Mouse (Mus musculus): Measurements from ENCODE around the gene Otub2. TPM values are rescaled to one million over a fixed set of nuclear protein-coding genes. Genes with fewer than 3 reads are reported as not detected.

The Otub2 gene
- polyA plus RNA-seq, 1 experiment = 5.7 TPM

GRCm38 (mm10) chr12:103360812-103361211 lies 27.7 kb upstream of the Otub2 start:
- Histone ChIP-seq H3K27ac (ENCODE audit: insufficient read depth, low read length) (no peak overlapping the region), H3K4me1 (ENCODE audit: control insufficient read depth, insufficient read depth, insufficient read length) (no peaks in the 10 kb centered on the region; the same call in 1 of the 2 replicates)

GRCm38 (mm10) chr12:103361539-103362307 lies 26.8 kb upstream of the Otub2 start:
- 83% methylated on average over 17 of the region's 17 CpGs for WGBS
- Histone ChIP-seq H3K4me1 (ENCODE audit: control insufficient read depth, insufficient read depth, insufficient read length) (no peaks in the 10 kb centered on the region; the same call in 1 of the 2 replicates), H3K27me3 (ENCODE audit: control insufficient read depth, insufficient read depth, low read length) (no peaks in the 10 kb centered on the region), H3K27ac (ENCODE audit: insufficient read depth, low read length) (no peak overlapping the region), H3K4me3 (ENCODE audit: extremely low read depth, insufficient read depth, insufficient read length) (no peak overlapping the region), H3K36me3 (ENCODE audit: control insufficient read depth, insufficient read depth, low read length) (no peaks in the 10 kb centered on the region)
- no peak for DNase-seq (ENCODE audit: low read depth in 1 of 2, low spot score in 2 of 2)
- TF ChIP-seq POLR2A (IDR thresholded peaks at IDR 0.05; ENCODE audit: low read depth, low read length) (no peak), CTCF (IDR thresholded peaks at IDR 0.05; ENCODE audit: extremely low read depth, insufficient read depth, insufficient read length, insufficient replicate concordance) (no peak)

More at GRCm38 (mm10) chr12:103360812-103361211, 27.7 kb upstream of the Otub2 start:
- no peak for DNase-seq (ENCODE audit: low read depth in 1 of 2, low spot score in 2 of 2)
- no peaks in the 10 kb centered on the region for H3K36me3 ChIP-seq (ENCODE audit: control insufficient read depth, insufficient read depth, low read length)
- H3K4me3 ChIP-seq (ENCODE audit: extremely low read depth, insufficient read depth, insufficient read length) = no peak overlapping the region
- TF ChIP-seq CTCF (IDR thresholded peaks at IDR 0.05; ENCODE audit: extremely low read depth, insufficient read depth, insufficient read length, insufficient replicate concordance) (no peak), POLR2A (IDR thresholded peaks at IDR 0.05; ENCODE audit: low read depth, low read length) (no peak)
- H3K27me3 ChIP-seq (ENCODE audit: control insufficient read depth, insufficient read depth, low read length) = no peaks in the 10 kb centered on the region
- 84% methylated on average over 8 of the region's 8 CpGs for WGBS

- WGBS = 74% methylated on average over 3 of the region's 3 CpGs
- H3K27me3 ChIP-seq (ENCODE audit: control insufficient read depth, insufficient read depth, low read length) = no peaks in the 10 kb centered on the region
- TF ChIP-seq CTCF (IDR thresholded peaks at IDR 0.05; ENCODE audit: extremely low read depth, insufficient read depth, insufficient read length, insufficient replicate concordance) (no peak), POLR2A (IDR thresholded peaks at IDR 0.05; ENCODE audit: low read depth, low read length) (no peak)
These were observed 26.1 kb upstream of the Otub2 start for GRCm38 (mm10) chr12:103362336-103362735.

GRCm38 (mm10) chr12:103367171-103367570 lies 21.3 kb upstream of the Otub2 start:
- Histone ChIP-seq H3K27ac (ENCODE audit: insufficient read depth, low read length) (no peak overlapping the region), H3K36me3 (ENCODE audit: control insufficient read depth, insufficient read depth, low read length) (no peaks in the 10 kb centered on the region), H3K4me1 (ENCODE audit: control insufficient read depth, insufficient read depth, insufficient read length) (no peaks in the 10 kb centered on the region), H3K27me3 (ENCODE audit: control insufficient read depth, insufficient read depth, low read length) (no peaks in the 10 kb centered on the region), H3K4me3 (ENCODE audit: extremely low read depth, insufficient read depth, insufficient read length) (no peak overlapping the region)
- 89% methylated on average over 2 of the region's 2 CpGs for WGBS
- DNase-seq (ENCODE audit: low read depth in 1 of 2, low spot score in 2 of 2) = no peak
- TF ChIP-seq POLR2A (IDR thresholded peaks at IDR 0.05; ENCODE audit: low read depth, low read length) (no peak), CTCF (IDR thresholded peaks at IDR 0.05; ENCODE audit: extremely low read depth, insufficient read depth, insufficient read length, insufficient replicate concordance) (no peak)

More at GRCm38 (mm10) chr12:103362336-103362735, 26.1 kb upstream of the Otub2 start:
- Histone ChIP-seq H3K27ac (ENCODE audit: insufficient read depth, low read length) (no peak overlapping the region), H3K4me1 (ENCODE audit: control insufficient read depth, insufficient read depth, insufficient read length) (no peaks in the 10 kb centered on the region; the same call in 1 of the 2 replicates), H3K36me3 (ENCODE audit: control insufficient read depth, insufficient read depth, low read length) (no peaks in the 10 kb centered on the region), H3K4me3 (ENCODE audit: extremely low read depth, insufficient read depth, insufficient read length) (no peak overlapping the region)
- DNase-seq (ENCODE audit: low read depth in 1 of 2, low spot score in 2 of 2) = no peak

GRCm38 (mm10) chr12:103367620-103368325 lies 20.7 kb upstream of the Otub2 start:
- H3K4me1 ChIP-seq (ENCODE audit: control insufficient read depth, insufficient read depth, insufficient read length) = no peaks in the 10 kb centered on the region

GRCm38 (mm10) chr12:103368326-103368669 lies 20.2 kb upstream of the Otub2 start:
- 68% methylated on average over 7 of the region's 7 CpGs for WGBS
- H3K4me1 ChIP-seq (ENCODE audit: control insufficient read depth, insufficient read depth, insufficient read length) = no peaks in the 10 kb centered on the region
- H3K36me3 ChIP-seq (ENCODE audit: control insufficient read depth, insufficient read depth, low read length) = no peaks in the 10 kb centered on the region
- DNase-seq (ENCODE audit: low read depth in 1 of 2, low spot score in 2 of 2) = no peak
- H3K27ac ChIP-seq (ENCODE audit: insufficient read depth, low read length) = no peak overlapping the region
- no peaks in the 10 kb centered on the region for H3K27me3 ChIP-seq (ENCODE audit: control insufficient read depth, insufficient read depth, low read length)
- no peak for TF ChIP-seq CTCF (IDR thresholded peaks at IDR 0.05; ENCODE audit: extremely low read depth, insufficient read depth, insufficient read length, insufficient replicate concordance)
- TF ChIP-seq POLR2A (IDR thresholded peaks at IDR 0.05; ENCODE audit: low read depth, low read length) = no peak
- no peak overlapping the region for H3K4me3 ChIP-seq (ENCODE audit: extremely low read depth, insufficient read depth, insufficient read length)

More at GRCm38 (mm10) chr12:103367620-103368325, 20.7 kb upstream of the Otub2 start:
- Histone ChIP-seq H3K36me3 (ENCODE audit: control insufficient read depth, insufficient read depth, low read length) (no peaks in the 10 kb centered on the region), H3K27ac (ENCODE audit: insufficient read depth, low read length) (no peak overlapping the region), H3K27me3 (ENCODE audit: control insufficient read depth, insufficient read depth, low read length) (no peaks in the 10 kb centered on the region), H3K4me3 (ENCODE audit: extremely low read depth, insufficient read depth, insufficient read length) (no peak overlapping the region)
- TF ChIP-seq POLR2A (IDR thresholded peaks at IDR 0.05; ENCODE audit: low read depth, low read length) = no peak
- peak; percentile 72; the same call in 1 of the 2 replicates for TF ChIP-seq CTCF (IDR thresholded peaks at IDR 0.05; ENCODE audit: extremely low read depth, insufficient read depth, insufficient read length, insufficient replicate concordance)
- DNase-seq (ENCODE audit: low read depth in 1 of 2, low spot score in 2 of 2) = peak in 1 of 2 experiments; percentile 62
- WGBS = 27% methylated on average over 18 of the region's 18 CpGs

Data from spleen, adult 2 months (tissue).